Mouse (Mus musculus) limb, embryonic 10.5 days (tissue): ENCODE data around the gene Plxna4. TPM values are rescaled to one million over a fixed set of nuclear protein-coding genes. Genes with fewer than 3 reads are reported as not detected.

Experiments
- DNase-seq: peaks from one replicate; pipeline ENCODE4 v3.0.0-alpha.2; 2017; ENCODE audit warnings: low spot score
- H3K27ac ChIP-seq: fragments of 300-500 bp; sonication (generic); 2 replicates; pipeline ENCODE4 v1.5.1; 2016; ENCODE audit warnings: mild to moderate bottlenecking
- H3K27me3 ChIP-seq: fragments of 300-500 bp; sonication (generic); 2 replicates; pipeline ENCODE4 v1.6.1; 2016; ENCODE audit warnings: low read depth, mild to moderate bottlenecking; ENCODE audit not compliant: poor library complexity, severe bottlenecking
- H3K36me3 ChIP-seq: fragments of 300-500 bp; sonication (generic); 2 replicates; pipeline ENCODE4 v1.6.1; 2016; ENCODE audit warnings: mild to moderate bottlenecking, moderate library complexity
- H3K4me1 ChIP-seq: fragments of 300-500 bp; sonication (generic); 2 replicates; pipeline ENCODE4 v1.6.1; 2016
- H3K4me3 ChIP-seq: fragments of 300-500 bp; sonication (generic); 2 replicates; pipeline ENCODE4 v1.5.1; 2016; ENCODE audit warnings: mild to moderate bottlenecking, moderate library complexity
- H3K9me3 ChIP-seq: fragments of 300-500 bp; sonication (generic); replicated peaks from 2 replicates; pipeline ENCODE4 v1.6.1; 2016; ENCODE audit warnings: mild to moderate bottlenecking
- WGBS: fragments of 180-500 bp; shearing (Covaris S2); methylation state at CpG from one replicate; pipeline ENCODE4 v1.1.7; 2016; 5-methylcytosine and 5-hydroxymethylcytosine counted together
- polyA plus RNA-seq: library from polyadenylated mRNA; unstranded; fragments of >200 nt; fragmentation: Nextera tagmentation; extraction: Ambion mirVana; gene quantifications from 2 replicates; pipeline ENCODE4 v1.2.1, GENCODE M21; 2016

The Plxna4 gene
- polyA plus RNA-seq, 1 experiment from 2014 or later: 1.9 TPM

DNA sequence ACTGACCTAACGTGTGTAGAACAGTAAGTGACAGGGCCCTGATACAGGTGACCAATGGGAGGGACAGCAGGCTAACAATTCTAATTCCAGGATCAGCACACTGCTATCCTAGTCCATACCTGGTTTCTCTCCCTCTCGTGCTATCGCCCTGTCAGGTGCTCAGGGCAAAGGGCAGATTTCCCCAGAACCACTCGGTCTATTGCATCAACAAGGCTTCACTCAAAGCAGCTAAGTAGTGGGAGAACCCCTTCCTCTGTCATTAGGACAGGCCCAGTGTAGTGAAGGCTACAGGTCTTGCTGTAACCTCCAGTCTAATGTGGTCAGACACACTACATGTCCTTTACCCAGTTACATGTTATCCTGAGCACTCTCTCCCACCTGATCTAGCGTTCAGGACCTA lies 176.7 kb downstream of the Plxna4 start:
- Histone ChIP-seq H3K27me3 (peaks cover 22% of the 10 kb centered on the region; the same call in 1 of the 2 replicates), H3K27ac (no peak overlapping the region), H3K4me1 (peaks cover 61% of the 10 kb centered on the region), H3K4me3 (no peak overlapping the region), H3K9me3 (no peaks in the 10 kb centered on the region), H3K36me3 (no peaks in the 10 kb centered on the region)
- no peak for DNase-seq
- WGBS: 75% methylated on average over 5 of the region's 5 CpGs

DNA sequence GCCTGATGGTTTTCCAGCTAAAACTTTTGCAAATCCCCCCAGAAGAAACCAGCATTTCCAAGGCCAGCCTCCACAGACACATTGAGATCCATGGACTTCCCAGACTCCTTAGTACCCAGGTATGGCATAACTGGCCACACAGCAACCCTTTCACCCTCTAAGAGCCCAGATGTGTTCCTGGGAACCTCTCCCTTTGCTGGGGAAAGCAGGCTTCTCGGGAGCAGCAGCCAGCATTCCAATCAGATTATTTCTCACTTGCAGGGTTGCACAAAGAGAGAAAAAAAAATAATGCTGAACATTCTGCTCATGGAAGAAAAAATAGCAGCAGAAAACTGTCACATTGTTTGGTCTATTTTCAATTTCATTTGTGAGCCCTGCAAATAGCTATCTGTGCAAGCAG lies 178.4 kb downstream of the Plxna4 start:
- peaks cover 22% of the 10 kb centered on the region; the same call in 1 of the 2 replicates for H3K27me3 ChIP-seq
- peaks cover 64% of the 10 kb centered on the region for H3K4me1 ChIP-seq
- DNase-seq: no peak
- no peaks in the 10 kb centered on the region for H3K9me3 ChIP-seq
- H3K4me3 ChIP-seq: no peak overlapping the region
- H3K36me3 ChIP-seq: no peaks in the 10 kb centered on the region
- 28% methylated on average over 1 of the region's 1 CpGs for WGBS
- peak overlapping the region; percentile 53; the same call in 1 of the 2 replicates for H3K27ac ChIP-seq

DNA sequence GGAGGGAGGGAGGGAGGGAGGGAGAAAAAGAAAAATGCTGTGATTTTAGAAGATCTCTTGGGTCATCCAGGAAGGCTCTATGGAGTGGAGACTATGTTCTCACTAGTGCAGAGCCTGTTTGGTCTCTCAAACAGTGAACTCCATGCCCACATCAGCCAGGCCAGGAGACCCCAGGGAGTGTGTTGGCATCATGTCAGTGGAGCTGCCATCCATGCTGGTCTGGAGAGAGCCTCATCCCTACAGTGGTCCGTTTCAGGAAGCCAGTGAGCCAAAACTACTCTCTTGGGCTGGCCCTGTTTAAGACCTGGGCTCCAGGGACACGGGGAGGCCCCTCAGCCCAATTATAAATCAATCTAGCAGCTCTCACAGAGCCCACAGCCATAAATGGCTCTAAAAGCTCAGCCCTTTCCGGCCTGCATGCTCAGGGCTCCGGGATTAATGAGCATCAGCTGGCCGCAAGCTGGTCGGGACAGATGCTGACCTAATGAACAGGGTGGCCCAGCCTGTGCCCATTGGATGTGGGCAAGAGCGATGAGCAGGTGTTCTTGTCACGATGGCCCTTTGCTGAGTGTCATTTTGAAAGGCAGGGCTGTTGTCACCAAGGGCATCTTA lies 180.3 kb downstream of the Plxna4 start:
- Histone ChIP-seq H3K27ac (peak overlapping the region; percentile 63), H3K4me3 (no peak overlapping the region), H3K9me3 (no peaks in the 10 kb centered on the region), H3K27me3 (peaks cover 22% of the 10 kb centered on the region; the same call in 1 of the 2 replicates), H3K4me1 (peaks cover 62% of the 10 kb centered on the region), H3K36me3 (no peaks in the 10 kb centered on the region)
- WGBS: 13% methylated on average over 8 of the region's 8 CpGs
- peak; percentile 82 for DNase-seq

DNA sequence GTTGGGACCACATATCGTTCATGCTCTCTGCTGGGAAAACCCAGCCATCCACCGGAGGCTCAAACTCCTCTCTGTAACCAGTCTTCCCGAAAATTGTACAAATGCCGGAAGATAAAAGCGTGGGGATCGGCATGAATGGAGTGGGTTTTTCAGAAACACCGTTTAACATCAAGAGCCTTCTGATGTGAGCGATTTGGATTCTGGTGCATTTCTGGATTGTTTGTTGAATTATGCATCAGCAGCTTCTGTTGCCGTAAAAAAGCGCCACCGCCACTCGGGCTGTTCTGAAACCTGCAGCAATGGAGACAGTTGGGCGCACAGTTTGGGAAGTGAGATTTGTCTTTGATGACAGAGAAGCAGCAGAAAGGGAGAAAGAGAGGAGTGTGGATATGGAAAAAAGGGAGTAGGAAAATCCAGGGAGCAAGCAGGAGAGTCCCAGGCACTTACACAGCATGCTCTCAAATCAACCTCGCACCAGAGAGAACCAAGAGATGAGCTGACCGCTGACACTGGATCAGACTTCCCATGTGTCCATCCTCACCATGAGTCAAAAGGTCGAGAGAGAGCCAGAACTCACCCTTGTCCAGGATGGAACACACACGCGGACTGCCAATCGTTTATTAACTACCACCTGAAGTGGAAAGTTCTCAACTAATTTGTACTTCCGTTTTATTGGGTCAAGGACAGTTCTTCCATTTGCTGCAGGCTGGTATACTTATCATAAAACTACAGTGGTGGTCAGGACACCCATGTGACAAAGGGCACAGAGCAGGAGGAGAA lies 181.5 kb downstream of the Plxna4 start:
- peaks cover 55% of the 10 kb centered on the region for H3K4me1 ChIP-seq
- peaks cover 13% of the 10 kb centered on the region; the same call in 1 of the 2 replicates for H3K27me3 ChIP-seq
- no peak for DNase-seq
- H3K27ac ChIP-seq: peak overlapping the region; percentile 63
- H3K9me3 ChIP-seq: no peaks in the 10 kb centered on the region
- no peak overlapping the region for H3K4me3 ChIP-seq
- H3K36me3 ChIP-seq: no peaks in the 10 kb centered on the region
- WGBS: 84% methylated on average over 20 of the region's 20 CpGs

DNA sequence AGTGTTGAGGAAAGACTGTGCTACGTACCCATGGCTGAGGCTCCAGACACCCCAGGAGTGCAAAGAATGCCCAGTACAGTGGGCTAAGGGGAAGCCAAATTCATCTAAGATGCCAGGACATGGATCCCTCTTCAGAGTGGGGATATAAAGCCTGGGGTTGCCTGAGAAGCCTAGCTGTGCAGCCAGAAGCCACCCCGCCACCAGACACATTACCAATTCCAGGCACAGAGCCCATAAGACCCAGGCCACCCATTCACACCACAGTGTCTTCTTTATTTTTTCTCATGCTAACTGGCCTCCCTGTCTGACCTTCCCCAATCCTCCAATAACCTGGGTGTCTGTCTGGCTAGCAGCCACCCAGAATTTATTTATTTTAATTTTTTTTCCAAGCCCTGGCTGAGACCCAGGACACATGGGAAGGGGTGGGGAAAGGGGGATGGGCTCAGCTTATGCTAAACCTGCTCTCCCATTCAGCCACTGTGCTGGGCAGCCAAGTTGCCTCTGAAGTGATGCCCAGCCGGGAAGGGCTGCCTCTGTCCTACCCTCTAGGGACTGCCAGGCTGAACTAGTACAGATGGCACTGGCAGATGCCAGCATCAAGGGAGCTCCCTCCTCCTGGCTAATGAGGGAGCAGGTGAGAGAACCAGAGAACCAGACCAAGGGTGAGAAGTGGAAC lies 185.3 kb downstream of the Plxna4 start:
- Histone ChIP-seq H3K27me3 (no peaks in the 10 kb centered on the region), H3K4me3 (no peak overlapping the region), H3K4me1 (peaks cover 17% of the 10 kb centered on the region), H3K36me3 (no peaks in the 10 kb centered on the region), H3K9me3 (no peaks in the 10 kb centered on the region), H3K27ac (no peak overlapping the region)
- 89% methylated on average over 3 of the region's 3 CpGs for WGBS
- no peak for DNase-seq

DNA sequence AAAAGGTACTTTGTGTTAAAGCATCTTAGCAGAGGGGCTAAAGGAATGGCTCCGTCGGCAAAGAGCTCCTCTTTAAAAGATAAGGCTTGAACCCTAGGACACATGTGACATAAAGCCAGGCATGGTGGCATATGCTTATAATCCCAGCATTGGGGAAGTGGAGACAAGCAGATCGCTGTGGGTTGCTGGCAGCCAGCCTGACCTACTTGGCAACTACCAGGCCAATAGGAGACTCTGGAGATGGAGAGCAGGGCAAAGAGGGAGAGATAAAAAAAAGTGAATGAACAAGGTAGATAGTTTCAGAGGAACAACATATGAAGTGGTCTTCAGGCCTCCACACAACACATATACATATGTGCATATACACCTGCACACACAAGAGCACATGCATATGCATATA lies 189.7 kb downstream of the Plxna4 start:
- Histone ChIP-seq H3K27ac (no peak overlapping the region), H3K9me3 (no peaks in the 10 kb centered on the region), H3K4me3 (no peak overlapping the region), H3K4me1 (peaks cover 12% of the 10 kb centered on the region), H3K36me3 (no peaks in the 10 kb centered on the region), H3K27me3 (no peaks in the 10 kb centered on the region)
- no peak for DNase-seq
- 95% methylated on average over 3 of the region's 3 CpGs for WGBS

DNA sequence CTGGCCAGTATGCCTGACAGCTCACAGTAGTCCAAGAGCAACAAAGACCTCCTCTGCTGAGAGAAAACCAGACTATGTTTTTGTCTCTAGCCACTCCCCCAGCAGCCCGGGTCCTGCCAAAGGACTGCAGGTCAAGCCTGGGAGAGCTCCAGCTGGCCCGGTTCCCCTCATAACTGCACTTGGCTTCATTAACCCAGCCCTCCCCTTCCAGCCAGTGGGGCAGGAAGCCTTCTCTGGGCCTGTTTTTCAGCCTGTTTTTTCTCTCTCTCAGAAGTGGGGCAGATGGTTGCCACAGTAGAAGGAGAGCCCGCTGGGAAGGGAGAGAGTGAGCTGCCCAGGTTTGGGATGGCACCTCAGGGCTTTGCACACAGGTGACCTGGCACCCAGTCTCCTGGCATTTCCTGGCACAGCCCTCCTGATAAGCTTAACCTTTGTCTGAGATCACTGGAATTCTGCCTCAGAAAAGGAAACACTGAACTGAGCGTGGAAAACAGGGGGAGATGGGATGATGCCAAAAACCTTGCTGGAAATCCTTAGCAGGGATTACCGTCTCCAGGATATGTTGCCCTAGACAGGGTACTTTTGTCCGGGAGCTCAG lies 190.8 kb downstream of the Plxna4 start:
- Histone ChIP-seq H3K27me3 (no peaks in the 10 kb centered on the region), H3K27ac (peak overlapping the region; percentile 63), H3K4me1 (peaks cover 13% of the 10 kb centered on the region), H3K36me3 (no peaks in the 10 kb centered on the region), H3K9me3 (no peaks in the 10 kb centered on the region), H3K4me3 (no peak overlapping the region)
- 54% methylated on average over 6 of the region's 6 CpGs for WGBS
- no peak for DNase-seq

DNA sequence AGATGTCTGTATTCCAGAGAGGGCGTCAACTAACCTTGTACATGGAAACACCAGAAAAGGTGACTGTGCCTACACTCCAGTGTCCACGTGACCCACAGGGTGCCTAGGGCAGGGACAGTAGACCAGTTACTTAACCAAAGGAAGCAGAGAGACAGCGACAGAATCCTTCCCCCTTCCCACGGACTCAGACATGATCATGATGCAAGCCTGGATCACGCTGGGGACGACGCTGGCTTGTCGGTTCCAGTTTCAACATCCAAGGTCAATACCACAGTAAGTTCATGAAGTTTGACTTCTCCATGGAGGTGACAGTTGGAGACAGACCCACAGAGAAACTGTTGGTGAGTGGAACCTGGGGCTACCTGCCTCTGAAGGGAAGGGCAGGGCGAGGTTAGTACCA lies 192.6 kb downstream of the Plxna4 start:
- Histone ChIP-seq H3K27ac (no peak overlapping the region), H3K9me3 (no peaks in the 10 kb centered on the region), H3K4me1 (peaks cover 19% of the 10 kb centered on the region), H3K27me3 (no peaks in the 10 kb centered on the region), H3K36me3 (no peaks in the 10 kb centered on the region), H3K4me3 (no peak overlapping the region)
- no peak for DNase-seq
- WGBS: 94% methylated on average over 9 of the region's 9 CpGs

DNA sequence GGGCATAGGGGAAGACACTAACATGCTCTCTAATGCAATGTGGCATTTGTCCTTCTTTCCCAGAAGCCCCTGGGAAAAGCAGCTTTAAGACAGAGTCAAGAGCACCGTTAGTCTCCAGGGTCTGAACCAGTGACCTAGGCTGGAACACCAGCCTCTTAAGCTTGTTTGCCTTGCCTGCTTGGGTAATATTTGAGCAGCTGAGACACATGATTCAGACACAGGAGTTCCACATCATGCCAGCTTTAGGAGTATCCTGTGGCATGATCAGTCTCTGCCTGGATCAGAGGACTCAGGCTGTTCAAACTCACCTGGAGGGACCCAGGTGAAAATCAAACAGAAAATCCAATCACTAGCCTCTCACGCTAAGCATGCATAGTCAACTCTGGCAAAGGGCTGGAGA lies 195.7 kb downstream of the Plxna4 start:
- Histone ChIP-seq H3K9me3 (no peaks in the 10 kb centered on the region), H3K4me1 (peaks cover 14% of the 10 kb centered on the region), H3K27ac (no peak overlapping the region), H3K27me3 (no peaks in the 10 kb centered on the region), H3K4me3 (no peak overlapping the region), H3K36me3 (no peaks in the 10 kb centered on the region)
- 82% methylated on average over 2 of the region's 2 CpGs for WGBS
- no peak for DNase-seq

DNA sequence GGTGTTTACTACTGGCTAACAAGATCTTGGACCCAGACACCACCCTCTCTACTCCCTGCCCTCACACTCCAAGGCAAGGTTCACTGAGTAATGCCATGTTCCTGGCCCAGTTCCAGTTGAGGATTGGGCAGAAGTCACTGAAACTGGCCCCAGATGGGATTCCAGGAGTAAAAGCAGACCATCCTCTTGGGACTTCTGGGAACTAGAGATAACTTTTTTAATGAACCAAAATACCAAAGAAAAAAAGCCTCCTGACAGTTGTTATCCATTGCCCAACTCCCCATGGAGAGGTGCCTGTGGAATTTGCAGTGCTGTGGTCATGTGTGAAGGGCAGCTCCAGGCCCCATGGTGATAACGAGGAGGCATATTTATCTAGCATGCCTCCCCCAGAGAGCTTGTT lies 199.7 kb downstream of the Plxna4 start:
- H3K36me3 ChIP-seq: no peaks in the 10 kb centered on the region
- H3K27me3 ChIP-seq: peaks cover 11% of the 10 kb centered on the region
- no peak for DNase-seq
- H3K9me3 ChIP-seq: no peaks in the 10 kb centered on the region
- WGBS: 58% methylated on average over 1 of the region's 1 CpGs
- H3K27ac ChIP-seq: no peak overlapping the region
- H3K4me3 ChIP-seq: no peak overlapping the region
- peaks cover 10% of the 10 kb centered on the region for H3K4me1 ChIP-seq

DNA sequence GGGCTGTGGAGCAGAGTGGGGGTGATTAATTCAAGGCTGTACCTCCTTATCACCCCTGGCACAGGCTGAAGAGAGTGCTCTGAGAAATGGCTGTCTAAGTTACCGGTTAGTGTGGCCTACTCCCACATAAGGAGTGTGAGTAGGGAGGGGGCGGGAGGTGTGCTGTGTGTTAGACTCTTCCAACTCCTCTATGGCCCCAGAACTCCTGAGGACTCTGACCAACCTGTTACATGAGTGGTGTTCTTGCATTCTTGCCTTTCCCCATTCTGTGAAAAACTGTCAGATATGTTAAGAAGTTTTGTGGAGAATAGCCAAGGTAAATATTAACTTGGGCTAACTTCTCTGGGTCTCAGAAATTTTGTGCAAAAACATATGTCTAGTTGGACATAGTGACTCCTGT lies 201.1 kb downstream of the Plxna4 start:
- H3K27ac ChIP-seq: no peak overlapping the region
- no peaks in the 10 kb centered on the region for H3K9me3 ChIP-seq
- H3K27me3 ChIP-seq: peaks cover 20% of the 10 kb centered on the region
- 89% methylated on average over 2 of the region's 2 CpGs for WGBS
- no peak for DNase-seq
- H3K4me3 ChIP-seq: no peak overlapping the region
- no peaks in the 10 kb centered on the region for H3K36me3 ChIP-seq
- peaks cover 20% of the 10 kb centered on the region for H3K4me1 ChIP-seq

DNA sequence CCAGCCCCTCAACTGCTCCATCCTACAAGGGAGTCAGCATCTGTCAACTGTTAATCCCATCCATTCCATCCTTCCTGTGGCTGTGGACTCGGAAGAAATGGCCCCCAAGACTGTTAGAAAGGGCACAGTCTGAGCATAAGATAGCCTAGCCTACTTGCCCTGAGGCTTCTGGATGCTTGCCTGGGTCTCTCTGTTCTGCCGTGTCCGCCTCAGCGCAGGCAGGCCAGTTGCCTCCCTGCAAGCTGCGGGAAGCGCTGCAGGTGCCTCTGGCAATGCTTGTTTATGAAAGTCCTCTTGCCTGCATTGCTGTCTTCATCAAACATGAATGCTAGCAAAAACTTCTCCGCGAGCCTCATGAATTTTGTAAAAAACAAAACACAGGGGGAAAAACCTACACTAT lies 203.1 kb downstream of the Plxna4 start:
- H3K36me3 ChIP-seq: no peaks in the 10 kb centered on the region

DNA sequence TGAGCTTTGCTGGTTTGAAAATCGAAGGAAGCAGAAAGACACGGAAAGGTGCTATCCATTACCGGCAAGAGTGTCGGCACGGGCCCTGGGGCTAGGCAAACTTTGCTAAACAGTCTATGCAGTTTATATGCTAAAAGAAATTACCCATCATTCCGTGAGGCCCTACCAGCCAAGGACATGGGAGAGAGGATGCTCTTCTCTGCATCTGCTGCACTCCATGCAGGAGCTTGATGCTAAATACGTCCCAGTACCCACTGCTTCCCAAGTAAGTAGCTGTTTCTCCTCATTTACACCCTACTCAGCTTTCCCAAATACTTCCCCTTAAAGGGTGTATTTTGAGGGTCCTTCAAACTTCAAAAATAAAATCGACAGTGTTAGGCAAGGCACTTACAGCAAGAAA lies 203.6 kb downstream of the Plxna4 start:
- Histone ChIP-seq H3K27ac (no peak overlapping the region), H3K9me3 (no peaks in the 10 kb centered on the region), H3K27me3 (peaks cover 34% of the 10 kb centered on the region), H3K4me1 (peaks cover 36% of the 10 kb centered on the region), H3K4me3 (no peak overlapping the region), H3K36me3 (no peaks in the 10 kb centered on the region)
- WGBS: 85% methylated on average over 8 of the region's 8 CpGs
- DNase-seq: no peak

More for the DNA sequence above, 203.1 kb downstream of the Plxna4 start:
- Histone ChIP-seq H3K4me1 (peaks cover 36% of the 10 kb centered on the region), H3K9me3 (no peaks in the 10 kb centered on the region), H3K27ac (no peak overlapping the region), H3K4me3 (no peak overlapping the region), H3K27me3 (peaks cover 29% of the 10 kb centered on the region)
- WGBS: 67% methylated on average over 8 of the region's 8 CpGs
- no peak for DNase-seq
